Mouse (Mus musculus) heart, adult 18-20 months (tissue): Measurements from ENCODE around the gene Nol11. TPM values are rescaled to one million over a fixed set of nuclear protein-coding genes. Genes with fewer than 3 reads are reported as not detected.
"Not testable (repeated sequence)": the region's sequence is repeated elsewhere in the genome, so short reads cannot be mapped to it uniquely, and the experiment has no call there.

ENCODE experiments used
- DNase-seq, 2 experiments: peaks; one replicate each; pipeline ENCODE4 v3.0.0; 2021 to 2022; ENCODE audit warnings: mixed read lengths in 1 of 2
- total RNA-seq, 2 experiments: library from RNA; stranded (reverse); gene quantifications; 2 replicates each; pipeline ENCODE4 v1.2.3; 2021

Nol11 gene
- total RNA-seq, 2 experiments from 2014 or later = 17.8 to 18.5 TPM

DNA sequence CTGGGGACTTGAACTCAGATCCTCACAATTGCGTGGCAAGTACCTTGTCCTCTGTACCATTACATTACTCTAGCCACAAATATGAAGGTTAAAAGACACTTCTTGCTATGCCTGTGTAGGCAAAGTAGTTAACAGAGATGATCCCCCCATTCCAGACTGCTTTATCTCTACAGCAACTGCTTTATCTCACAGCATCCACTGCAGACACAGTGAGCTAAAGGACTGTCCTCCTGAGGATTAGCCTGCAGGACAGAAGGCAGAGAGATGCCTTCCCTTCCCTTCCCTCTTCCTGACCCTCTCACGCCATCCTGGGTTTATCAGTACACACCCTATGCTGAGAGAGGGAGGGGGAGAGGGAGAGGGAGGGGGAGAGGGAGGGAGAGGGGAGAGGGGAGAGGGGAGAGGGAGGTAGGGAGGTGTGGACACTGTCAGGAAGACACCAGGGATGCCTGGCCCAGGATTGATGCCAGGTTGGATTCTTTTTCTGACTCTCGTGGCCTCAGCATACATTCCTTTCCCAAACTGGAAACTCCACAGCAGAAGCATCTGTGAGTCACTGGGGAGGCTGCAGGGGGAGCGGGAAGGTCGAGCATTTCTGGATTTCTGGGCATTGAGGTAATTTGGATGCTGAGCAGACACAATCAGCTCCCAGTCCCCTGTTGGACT is 32.1 kb downstream of the Nol11 start:
- DNase-seq = peak in 1 of 2 experiments; percentile 25

GRCm38 (mm10) chr11:107155292-107155691 is 33.9 kb downstream of the Nol11 start:
- no peak for DNase-seq

- DNase-seq = no peak
These were observed 34.8 kb downstream of the Nol11 start for GRCm38 (mm10) chr11:107154431-107154830.

GRCm38 (mm10) chr11:107153645-107154044 is 35.5 kb downstream of the Nol11 start:
- DNase-seq = no peak

DNA sequence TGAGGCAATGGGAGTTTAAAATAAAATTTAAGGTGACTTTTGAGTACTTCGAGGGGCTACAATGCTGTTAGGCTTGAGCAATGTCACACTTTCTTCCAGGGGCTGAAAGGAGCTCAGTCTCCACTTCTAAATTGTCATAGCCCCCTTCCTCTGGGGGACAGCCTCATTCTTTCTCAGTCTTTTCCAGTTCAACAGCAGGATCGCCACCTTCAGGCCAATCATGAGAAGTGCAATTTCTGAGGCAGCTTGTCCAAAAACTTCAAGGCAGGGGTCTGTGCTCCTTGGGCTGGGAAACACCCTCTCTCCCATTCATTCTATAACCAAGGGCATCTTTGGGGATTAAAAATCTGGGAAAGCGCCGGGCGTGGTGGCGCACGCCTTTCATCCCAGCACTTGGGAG is 37.4 kb downstream of the Nol11 start:
- peak in 1 of 2 experiments; percentile 42 for DNase-seq

- DNase-seq = not testable (repeated sequence)
These were observed 45.2 kb downstream of the Nol11 start for GRCm38 (mm10) chr11:107143956-107144355.

DNA sequence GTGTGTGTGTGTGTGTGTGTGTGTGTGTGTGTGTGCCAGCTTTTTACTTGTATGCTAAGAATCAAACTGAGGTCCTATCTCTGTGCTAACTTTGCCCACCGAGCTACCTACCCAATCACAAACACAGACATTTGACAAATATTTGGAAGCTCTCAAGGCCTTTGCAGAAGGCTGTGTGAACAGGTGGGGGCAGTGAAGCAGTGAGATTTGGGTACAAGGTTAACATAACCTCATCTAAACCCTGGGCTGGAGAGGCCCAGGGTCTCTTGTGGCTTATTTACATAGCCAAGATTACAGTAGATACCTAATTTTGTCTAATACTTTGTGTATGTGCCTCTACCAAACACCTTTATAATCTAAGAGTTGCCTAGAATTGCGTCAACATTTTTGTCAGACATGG is 46.8 kb downstream of the Nol11 start:
- DNase-seq = no peak

GRCm38 (mm10) chr11:107140756-107141155 is 48.4 kb downstream of the Nol11 start:
- DNase-seq = no peak

GRCm38 (mm10) chr11:107138633-107139032 is 50.5 kb downstream of the Nol11 start:
- DNase-seq = peak in 1 of 2 experiments; percentile 43

DNA sequence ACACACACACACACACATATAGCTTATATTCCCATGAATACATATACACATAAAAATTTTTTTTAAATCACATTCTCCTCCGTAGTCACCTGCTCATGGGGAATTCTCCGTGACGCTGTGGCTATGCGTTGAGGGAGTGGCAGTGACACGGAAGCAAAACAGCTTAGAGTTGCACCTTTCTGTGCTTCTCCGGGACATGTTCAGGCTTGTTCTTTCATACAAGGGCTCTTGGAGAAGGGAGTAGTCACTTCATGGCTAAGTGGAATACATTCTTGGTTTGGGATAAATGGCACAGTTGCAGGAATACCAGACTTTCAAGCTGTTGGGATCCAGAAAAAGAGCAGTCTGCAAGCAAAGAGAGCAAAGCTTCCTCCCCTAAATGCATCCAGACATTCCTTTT is 51.6 kb downstream of the Nol11 start:
- no peak for DNase-seq

- not testable (repeated sequence) for DNase-seq
These were observed 52.7 kb downstream of the Nol11 start for GRCm38 (mm10) chr11:107136458-107136857.

- no peak for DNase-seq
These were observed 53.4 kb downstream of the Nol11 start for GRCm38 (mm10) chr11:107135741-107136140.

DNA sequence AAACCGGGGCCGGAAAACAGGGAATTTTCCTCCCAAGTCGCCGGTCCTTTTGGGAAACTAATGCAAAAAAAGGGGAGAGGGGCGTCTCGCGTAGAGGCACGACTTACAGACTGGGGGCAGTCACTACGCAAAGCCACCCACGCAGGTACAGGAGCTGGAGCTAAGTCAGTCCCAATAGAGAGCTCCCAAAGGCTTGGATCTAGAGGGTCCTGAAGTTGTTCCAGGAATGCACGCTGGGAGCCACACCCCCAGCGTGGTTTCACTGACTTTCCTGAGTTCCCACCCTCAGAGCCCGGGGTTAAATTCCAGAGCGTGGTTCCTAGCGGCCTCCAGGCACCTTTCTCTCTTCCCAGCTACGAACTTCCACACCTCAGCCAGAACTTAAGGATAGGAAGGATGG is 56.8 kb downstream of the Nol11 start:
- no peak for DNase-seq

DNA sequence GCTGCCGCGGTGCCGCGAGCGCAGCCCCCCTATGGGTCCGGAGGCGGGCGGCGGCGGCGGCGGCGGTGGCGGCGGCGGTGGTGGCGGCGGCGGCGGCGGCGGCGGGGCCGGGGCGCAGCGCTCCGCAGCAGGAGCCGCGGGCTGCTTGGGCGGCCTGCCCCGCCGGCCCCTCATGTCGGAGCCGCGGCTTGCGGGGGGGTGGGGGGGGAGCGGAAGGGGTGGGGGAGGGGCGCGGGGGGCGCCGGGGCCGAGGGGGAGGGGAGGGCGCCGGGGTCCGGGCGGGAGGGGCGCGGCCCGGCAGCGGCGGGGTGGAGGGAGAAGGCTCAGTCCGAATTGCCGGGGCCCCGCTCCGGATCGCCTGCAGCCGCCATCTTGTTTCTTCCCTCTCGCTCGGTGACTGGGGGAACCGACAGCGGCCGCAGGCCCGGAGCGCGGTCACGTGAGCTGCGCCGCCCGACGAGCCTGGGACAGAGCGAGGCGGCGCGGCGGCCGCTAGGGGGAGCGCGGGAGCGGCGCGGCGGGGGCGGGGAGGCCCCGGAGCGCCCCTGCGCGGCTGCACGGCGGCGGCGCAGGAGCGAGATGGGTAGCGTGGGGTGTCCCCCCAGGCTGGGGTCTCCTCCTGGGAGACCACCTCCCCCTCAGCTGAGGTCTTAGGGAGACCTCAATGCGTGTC is 57.3 kb downstream of the Nol11 start, which contains the start of gene Bptf:
Gene Bptf (minus strand): TSS at position 379 of the 673 bp plus-strand sequence.
- peak; percentile 87 to 93 for DNase-seq

- peak; percentile 78 for DNase-seq
These were observed 58.1 kb downstream of the Nol11 start for GRCm38 (mm10) chr11:107130879-107131748.

- peak in 1 of 2 experiments; percentile 40 for DNase-seq
These were observed 58.9 kb downstream of the Nol11 start for GRCm38 (mm10) chr11:107130221-107130788.

- DNase-seq = no peak
These were observed 59.5 kb downstream of the Nol11 start for GRCm38 (mm10) chr11:107129641-107130040.

GRCm38 (mm10) chr11:107126716-107127115 is 62.5 kb downstream of the Nol11 start:
- not testable (repeated sequence) for DNase-seq

DNA sequence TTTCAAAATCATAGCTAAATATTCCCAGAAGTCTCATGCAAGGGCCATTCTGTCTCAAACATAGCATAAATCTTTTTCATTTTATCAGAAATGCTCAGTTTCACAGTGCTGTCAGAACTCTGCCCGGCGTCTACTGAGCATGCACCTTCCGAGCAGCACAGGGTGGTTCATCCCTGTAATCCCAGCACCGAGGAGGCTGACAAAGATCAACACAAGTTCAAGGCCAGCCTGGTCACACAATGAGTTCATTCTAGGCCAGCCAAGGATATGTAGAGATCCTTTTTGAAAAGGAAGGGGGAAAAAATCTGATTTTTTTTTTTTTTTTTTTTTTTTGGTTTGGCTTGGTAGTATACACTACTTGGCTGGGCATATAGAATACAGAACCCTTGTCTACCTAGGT is 64.2 kb downstream of the Nol11 start:
- no peak for DNase-seq

- peak; percentile 58 to 69 for DNase-seq
These were observed 64.9 kb downstream of the Nol11 start for GRCm38 (mm10) chr11:107124327-107124731.

- DNase-seq = no peak
These were observed 71.4 kb downstream of the Nol11 start for GRCm38 (mm10) chr11:107117789-107118188.
